Mouse (Mus musculus) cerebellum, adult 2 months (tissue): ENCODE measurements at regions not wholly inside any gene's neighbourhood (a gene's known extent, or its start where the extent isn't known, plus 50 kb on each side); places are given as distances from the start of the nearest gene placed in this dataset.

ENCODE experiments used
- CTCF ChIP-seq: fragments of 200-500 bp; IDR thresholded peaks from 2 replicates; pipeline ENCODE4 v1.5.1; 2011; ENCODE audit warnings: low read depth, mild to moderate bottlenecking, control low read depth, low read length, moderate library complexity, borderline replicate concordance; ENCODE audit not compliant: insufficient read depth
- POLR2A ChIP-seq: fragments of 200-500 bp; IDR thresholded peaks from 2 replicates; pipeline ENCODE4 v1.6.1; 2011; ENCODE audit warnings: low read length, control low read depth, borderline replicate concordance; ENCODE audit not compliant: insufficient read depth

- TF ChIP-seq CTCF (no peak), POLR2A (no peak)
Measured at GRCm38 (mm10) chr4:33786027-33786426, 138.4 kb upstream of the Cnr1 start.
